Mouse (Mus musculus) urinary bladder, postnatal 10 days (tissue): Measurements from ENCODE around the gene Hjurp.

ENCODE experiments used
- DNase-seq: peaks from one replicate; pipeline ENCODE4 v3.0.0; 2022; ENCODE audit warnings: low spot score

The Hjurp gene

DNA sequence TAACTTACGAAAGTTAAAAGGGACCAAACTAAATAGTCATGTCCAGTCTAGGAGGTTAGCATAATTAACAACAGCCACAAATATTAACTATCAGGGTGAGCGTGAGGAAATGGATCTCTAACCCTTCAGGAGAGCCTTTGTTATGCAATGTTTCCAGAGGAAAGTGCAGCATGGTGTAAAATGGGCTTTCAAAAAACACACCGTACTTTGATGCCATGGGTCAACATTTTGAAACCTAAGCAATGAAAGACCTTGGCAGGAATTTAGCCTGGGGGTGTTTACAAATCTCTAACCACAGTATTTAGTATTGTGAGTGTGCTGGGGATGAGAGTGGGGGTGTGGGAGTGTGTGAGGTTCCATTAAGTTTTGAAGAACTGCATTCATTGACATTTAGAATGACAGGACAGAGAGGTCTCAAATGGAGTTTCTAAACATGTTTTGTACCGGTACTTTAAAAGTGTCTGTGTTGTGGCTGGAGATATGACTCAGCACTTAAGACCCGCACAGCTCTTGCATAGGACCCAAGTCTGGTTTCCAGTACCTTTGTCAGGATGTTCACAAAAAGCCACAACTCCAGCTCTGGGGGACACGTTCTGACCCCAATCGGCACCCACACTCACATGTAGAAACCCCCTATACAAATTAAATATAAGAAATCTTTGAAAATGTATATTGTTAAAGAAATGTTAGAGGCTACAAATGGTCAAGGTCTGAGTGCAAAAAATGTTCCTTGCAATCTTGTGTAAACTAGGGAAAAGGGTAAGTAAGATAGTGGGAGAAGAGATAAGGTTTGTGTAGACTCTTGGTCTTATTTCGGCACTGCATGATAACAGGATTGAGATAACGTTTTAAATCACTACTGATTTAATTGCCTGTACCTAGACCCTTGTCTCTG is 1.9 kb upstream of the Hjurp start:
- DNase-seq: no peak

DNA sequence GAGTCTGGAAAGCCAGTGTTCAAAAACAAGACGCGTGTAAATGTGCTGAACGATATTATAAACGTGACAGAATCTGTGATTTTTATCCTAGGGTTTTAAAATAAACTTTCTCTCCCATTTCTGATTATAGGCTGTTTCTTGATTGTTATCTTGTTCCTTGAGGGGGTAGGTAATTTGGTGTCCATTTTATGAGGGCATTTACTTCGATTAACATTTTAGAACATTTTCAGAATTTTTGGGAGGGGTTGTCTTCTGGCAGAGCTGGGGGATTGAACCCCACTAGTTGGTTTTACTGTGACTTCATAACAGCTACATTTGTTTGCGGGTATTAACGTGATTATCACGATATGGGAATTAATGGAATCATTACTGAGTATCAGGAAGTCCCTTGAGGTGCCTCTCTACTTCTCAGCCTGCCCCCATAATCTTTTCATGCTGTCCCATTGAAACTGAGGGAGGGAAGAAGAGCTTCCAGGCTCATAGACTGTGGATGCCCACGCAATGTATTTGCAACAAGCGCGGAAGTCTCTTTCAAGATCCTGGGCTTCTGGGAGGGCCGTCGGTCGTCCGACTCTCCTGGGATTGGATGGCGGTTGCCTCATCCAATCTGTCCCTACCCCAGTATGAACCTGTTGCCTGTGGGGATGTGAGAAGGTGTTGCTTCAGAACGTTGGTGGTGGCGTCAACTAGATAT is 532 bp upstream of the Hjurp start:
- DNase-seq: no peak

DNA sequence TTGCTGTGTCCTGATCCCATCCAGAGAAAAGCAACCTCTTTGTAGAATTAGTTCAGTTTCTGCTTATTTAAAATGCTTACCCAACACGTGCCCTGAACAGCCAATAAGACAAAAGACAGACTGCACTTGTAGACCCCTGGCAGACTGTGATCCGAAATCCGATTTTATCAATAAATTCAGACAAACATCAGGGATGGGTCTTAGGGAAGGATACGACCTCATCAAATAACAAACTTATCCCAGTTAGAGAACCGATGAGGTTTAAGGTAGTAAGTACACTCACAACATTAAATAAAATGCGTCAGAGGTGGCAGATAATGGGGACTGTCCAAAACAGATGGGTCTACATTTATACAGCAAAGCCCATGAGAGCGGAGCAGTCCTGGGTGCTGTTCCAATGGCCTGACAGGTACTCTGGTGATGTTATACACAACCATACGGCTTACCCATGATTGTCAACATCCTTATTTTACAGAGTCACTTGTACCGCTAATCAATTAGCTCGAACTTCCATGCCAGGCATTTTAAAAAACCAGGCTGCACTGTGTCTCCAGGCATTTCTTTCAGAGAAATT is 822 bp downstream of the Hjurp start:
- DNase-seq: no peak

GRCm38 (mm10) chr1:88275698-88276523 is 1.5 kb downstream of the Hjurp start:
- no peak for DNase-seq

GRCm38 (mm10) chr1:88275078-88275680 is 2.3 kb downstream of the Hjurp start:
- DNase-seq: no peak

- no peak for DNase-seq
Observed at GRCm38 (mm10) chr1:88274371-88275077, 2.9 kb downstream of the Hjurp start.

GRCm38 (mm10) chr1:88273832-88274231 is 3.6 kb downstream of the Hjurp start:
- DNase-seq: no peak

DNA sequence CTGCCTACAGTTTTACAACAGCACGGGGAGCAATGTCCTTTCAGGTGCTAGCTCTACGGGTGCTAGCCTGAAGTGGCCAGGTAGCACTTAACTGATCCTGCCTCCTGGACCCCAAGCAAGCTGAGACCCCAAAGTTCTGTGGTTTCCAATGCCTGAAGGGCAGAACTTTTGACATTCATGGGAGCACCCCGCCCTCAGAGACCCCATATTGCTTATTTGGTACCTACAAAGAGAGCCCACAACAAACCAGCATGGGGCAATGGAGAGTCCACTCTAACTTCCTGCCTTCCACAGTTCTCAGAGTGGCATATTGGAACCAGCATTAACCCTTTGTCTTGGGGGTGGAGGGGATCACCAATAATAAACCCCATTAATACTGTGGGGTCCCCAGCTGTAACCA is 4.1 kb downstream of the Hjurp start:
- DNase-seq: no peak

GRCm38 (mm10) chr1:88272851-88273250 is 4.6 kb downstream of the Hjurp start:
- DNase-seq: no peak

GRCm38 (mm10) chr1:88269539-88270309 is 7.7 kb downstream of the Hjurp start:
- DNase-seq: no peak

GRCm38 (mm10) chr1:88268070-88268469 is 9.4 kb downstream of the Hjurp start:
- DNase-seq: no peak

GRCm38 (mm10) chr1:88267489-88267888 is 9.9 kb downstream of the Hjurp start:
- no peak for DNase-seq

GRCm38 (mm10) chr1:88266123-88266522 is 11.3 kb downstream of the Hjurp start:
- no peak for DNase-seq

DNA sequence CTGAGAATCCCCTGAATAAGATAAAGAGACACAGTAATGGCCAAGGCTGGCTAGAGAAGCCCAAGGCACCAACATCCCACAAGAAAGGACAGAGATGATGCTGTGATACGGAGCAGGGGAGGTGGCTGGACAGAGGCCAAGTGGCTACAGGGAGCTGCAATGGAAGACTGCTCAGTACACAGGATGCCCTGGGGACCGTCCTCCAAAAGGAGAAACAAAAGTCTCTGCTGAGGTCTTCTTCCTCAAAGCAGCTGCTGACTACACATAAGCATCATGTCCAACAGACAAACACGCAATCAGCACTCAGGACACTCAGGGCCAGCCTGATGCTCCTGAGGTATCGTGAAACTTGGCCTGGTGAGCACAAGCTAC is 12.6 kb downstream of the Hjurp start:
- DNase-seq: no peak

DNA sequence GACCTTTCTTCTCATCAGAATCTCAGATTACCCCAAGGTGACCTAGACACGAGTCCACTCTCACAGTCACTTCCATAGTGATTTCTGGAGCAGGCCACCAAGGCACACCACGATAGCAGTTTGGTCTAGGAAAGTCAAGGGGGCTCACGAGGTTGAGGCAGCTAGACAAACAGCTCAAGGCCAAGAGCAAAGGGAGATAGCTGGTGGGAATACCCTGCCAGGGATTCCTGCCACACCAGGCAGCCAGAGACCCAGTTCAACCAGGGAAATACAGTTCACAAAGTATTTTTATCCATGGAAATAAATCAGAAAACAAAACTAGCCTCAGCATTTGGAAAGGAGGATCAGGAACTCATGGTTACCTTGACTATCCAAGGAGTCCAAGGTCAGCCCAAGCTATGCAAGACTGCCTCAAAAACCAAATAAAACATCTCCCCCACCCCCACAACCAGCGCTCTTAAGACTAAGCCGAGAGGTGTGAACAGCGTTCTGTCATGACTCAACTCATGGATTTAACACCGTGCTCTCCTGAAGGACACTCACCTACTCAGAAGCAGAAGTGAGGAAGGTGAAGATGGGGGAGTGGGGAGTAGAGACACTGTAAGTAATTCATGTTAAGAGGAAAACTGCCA is 13.1 kb downstream of the Hjurp start:
- no peak for DNase-seq

- no peak for DNase-seq
Observed at GRCm38 (mm10) chr1:88263778-88264177, 13.7 kb downstream of the Hjurp start.

DNA sequence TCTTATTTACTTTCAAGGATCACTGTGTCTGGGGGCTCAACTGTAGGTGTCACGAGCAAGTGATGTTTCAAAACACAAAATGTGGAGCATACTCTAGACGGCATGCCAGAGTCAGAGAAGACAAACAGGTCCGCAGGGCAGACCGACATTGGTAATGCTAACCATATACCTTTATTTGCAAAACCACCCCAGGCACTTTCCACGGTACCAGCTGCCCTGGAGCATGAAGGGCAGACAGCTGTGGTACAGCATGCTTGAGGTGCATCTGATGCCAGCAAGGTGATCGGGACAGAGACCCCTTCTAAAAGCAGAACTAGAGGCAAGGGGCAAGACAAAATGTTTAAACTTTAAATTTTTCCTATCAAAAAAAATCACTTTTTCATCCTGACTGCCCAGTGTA is 14.5 kb downstream of the Hjurp start:
- no peak for DNase-seq

GRCm38 (mm10) chr1:88262255-88262654 is 15.2 kb downstream of the Hjurp start:
- peak; percentile 98 for DNase-seq

GRCm38 (mm10) chr1:88261706-88262105 is 15.7 kb downstream of the Hjurp start:
- DNase-seq: no peak
